Mouse (Mus musculus): ENCODE measurements around the gene Nup153.

The Nup153 gene

DNA sequence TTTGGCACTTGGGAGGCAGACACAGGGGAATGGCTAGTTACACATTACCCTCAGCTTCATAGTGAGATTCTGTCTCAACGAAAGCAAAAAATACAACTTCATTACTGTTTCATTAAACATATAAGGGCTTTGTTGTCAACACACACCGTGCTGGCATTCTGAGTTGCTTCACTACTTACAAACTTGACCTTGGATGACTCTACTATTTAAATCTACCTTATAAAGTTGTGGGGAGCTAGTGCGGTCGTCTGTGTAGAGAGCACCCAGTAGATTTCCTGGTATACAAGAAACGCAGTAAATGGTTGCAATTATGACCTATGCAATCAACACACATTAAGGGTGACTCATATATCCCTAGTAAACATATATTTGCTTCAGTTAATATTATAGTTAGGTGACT lies 671 bp upstream of the Nup153 start:
- DNase-seq, result no peak

DNA sequence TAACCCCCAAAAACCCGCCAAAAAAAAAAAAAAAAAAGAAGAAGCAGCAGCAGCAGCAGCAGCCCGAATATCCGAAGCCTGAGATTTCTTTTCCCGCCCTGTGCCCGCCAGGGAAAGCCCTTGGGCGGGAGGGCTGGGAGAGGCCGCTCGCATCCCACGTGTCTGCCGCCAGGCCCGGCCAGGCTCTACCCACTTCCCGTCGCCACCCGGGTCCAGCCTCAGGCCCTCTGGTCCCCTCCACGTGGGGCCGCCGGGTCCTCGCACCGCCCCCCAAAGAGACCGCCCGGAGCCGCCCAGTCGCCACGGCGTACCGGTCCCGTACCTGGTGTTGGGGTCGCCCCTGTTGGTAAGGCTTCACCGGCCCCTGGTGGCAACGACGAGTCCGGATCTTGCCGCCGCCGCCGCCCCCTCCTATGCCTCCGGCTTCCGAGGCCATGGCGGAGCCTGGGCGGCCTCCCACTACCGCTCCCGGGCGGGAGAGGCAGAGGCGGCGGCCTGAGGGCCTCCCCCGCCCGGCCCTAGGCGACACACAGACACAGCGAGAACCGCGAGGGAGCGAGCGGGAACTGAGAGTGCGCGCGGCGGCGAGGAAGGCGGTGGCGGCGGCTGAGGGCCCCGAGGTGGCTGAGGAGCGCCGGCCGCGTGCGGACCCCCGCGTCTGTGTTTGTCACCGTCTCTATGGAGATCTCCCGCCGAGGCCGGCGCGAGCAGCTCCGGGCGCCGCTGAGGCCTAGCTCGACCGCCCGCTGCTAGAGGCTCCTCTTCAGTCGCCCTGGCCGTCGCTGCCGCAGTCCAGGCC lies 503 bp downstream of the Nup153 start:
- DNase-seq, result peak; percentile 98

DNA sequence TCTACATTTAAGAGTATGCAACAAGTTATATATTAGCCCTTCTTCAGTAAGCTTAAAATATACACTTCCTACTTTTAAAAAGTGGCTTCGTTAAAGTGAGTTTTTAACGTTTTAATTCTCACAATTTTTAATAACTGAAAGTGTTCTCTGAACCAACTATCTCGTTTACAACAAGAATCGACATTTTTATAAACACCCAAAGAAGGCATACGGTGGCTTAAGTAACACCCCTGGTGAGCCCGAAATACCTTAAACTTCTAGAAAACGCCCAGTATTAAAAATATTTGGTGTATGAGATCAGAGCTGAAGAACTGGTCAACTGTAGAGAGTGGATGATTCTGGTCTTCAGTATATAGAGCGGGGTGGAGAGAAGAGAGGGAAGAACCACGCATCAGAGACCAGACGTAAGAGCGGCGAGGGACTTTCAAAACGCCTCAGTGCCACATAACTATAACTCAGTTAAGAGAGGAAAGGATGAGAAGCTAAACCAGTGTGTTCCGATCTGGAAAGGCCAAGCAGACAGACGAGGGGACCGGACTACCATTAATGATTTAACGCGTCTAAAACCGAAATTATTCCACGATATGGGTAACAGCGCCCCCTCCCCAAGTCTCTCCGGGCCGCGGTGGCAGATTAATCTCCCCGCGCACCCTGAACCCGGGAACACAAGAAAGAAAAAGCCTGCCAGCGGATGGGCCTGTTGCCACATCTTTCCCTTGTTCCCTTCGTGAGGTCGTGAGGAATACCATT lies 1.3 kb downstream of the Nup153 start:
- DNase-seq, result no peak

DNA sequence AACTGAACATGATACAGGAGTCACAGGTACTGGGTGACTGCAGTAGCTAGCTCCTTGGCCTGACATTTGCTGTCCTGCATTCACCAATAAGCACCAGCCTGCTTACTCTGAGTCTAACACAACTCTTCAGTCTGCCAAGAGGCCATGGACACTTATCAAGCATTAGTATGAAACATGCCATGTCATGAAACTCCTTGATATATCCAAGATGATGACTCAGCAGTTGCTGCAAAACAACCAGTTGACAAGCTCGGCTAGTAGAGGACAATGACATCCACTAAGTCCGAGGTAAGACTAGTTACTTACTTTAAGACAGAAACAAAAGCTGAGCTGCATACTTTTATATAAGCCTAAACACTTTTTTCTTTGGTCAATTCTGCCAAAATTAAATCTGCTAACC lies 2.5 kb downstream of the Nup153 start:
- no peak for DNase-seq

DNA sequence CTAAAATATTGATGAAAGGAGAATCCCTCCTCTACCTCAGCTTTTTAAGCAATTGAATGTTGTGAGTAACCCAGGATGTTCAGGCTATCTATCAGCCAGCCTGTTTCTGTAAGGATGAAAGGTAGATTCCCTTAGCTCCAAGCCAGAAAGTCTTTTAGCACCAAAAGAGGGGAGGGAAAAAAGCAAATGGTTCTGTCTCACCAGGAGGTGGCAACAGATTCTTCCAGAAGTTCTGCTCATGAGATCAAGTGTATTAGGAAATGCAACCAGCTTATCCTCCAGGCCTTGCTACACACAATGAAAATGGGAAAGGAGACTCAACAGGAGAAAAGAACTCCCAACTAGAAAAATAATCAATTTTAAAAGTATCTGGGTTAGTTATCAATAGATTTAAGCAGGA lies 3.4 kb downstream of the Nup153 start:
- DNase-seq, result no peak

DNA sequence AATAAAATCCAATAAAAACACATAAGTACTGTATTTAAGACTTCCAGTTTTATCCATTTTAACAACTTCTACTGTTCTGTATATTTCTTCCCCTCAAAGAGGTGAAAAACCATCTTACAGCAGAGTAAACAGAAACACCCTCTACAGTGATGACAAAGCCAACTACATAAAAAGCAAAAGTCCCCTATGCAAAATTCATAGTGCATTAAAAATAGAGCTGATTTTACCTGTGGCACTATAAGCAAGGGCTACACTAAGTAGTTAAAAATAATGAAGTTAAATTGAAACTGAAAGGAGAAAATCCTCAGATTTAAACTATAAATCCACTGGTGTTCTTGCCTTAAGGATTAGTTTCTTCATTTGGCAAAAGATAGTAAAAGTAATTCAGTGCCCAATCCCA lies 6.7 kb downstream of the Nup153 start:
- DNase-seq, result no peak

DNA sequence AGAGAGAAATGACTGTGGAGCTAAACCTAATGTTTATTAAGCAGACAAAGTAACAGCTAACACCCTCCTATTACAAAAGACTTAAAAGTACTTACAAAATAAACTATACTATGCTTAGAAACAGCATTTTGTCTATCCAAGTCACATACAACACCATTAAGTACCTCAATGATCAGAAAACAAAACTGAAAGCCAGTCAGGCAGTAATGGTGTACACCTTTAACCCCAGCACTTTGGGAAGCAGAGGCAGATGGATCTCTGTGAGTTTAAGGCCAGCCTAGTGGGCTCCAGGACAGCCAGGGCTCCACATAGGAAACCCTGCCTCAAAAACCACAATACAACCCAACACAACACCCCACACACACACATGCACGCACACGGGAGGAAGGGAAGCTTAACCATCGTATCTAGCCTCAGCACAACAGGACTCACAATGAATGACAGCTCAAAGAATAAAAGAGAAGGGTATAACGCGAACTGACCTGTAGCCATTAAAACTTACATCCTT lies 8.8 kb downstream of the Nup153 start:
- DNase-seq, result peak; percentile 53

DNA sequence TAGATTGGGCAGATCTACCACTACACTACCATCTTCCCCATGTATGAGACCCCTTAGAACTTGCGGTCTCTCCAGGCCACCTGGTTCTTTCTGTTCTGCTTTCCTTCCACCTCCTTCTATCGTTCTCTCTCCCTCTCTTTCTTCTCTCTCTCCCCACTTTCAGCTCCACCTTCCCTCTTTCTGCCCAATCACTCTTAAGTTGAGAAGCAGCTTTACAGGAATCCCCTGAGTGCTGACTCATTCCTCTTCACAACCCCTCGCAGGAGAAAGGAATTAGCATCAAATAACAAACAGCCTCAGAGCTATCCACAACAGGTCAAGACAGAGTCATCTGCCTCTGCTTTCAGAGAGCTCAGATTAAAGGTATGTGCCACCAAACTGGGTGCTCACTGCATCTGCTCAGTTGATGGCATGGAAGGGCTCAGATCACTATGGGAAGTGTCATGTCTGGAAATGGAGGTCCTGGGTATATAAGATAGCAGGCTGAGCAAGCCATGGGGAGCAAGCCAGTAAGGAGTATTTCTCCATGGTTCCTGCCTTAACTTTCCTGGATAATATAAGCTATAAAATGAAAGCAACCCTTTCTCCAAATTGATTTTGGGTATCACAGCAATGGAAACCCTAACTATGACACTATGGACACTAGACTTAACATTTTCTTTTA lies 11.6 kb downstream of the Nup153 start:
- no peak for DNase-seq

DNA sequence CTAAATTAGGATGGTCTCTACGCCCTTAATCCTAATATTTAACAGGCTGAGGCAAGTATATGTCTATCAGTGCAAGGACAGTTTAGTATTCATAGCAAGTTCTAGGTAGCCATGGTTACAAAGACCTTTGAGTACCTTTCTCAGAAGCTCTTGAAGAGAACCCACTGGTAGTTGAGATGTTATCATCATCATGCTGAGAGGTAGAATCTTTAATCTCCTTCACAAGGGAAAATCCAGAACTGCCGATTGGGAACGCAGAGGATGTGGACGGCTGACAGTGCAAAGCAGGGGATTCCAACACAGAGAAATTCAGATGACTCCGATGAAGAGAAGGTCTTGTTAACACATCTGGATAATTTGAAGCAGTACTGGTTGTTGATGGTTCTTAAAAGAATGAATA lies 14.3 kb downstream of the Nup153 start:
- no peak for DNase-seq

DNA sequence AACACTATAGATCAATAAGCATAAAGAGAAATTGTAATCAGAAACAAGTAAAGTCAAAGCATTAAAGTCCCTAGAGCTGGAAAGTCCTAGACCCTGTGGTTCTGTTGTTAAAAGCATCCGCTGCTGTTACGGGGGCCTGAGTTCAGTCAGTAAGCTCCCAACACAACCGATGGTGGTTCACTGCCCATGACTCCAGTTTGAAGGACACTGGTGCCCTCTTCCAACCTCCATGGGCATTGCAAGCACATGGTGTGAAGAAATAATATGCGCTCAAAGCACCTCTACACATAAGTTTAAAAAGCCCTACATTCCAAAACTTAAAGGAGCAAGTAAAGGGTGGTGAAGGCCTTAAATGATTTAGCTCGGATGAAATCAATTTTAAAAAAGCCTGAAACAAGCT lies 24.6 kb downstream of the Nup153 start:
- DNase-seq, result no peak

DNA sequence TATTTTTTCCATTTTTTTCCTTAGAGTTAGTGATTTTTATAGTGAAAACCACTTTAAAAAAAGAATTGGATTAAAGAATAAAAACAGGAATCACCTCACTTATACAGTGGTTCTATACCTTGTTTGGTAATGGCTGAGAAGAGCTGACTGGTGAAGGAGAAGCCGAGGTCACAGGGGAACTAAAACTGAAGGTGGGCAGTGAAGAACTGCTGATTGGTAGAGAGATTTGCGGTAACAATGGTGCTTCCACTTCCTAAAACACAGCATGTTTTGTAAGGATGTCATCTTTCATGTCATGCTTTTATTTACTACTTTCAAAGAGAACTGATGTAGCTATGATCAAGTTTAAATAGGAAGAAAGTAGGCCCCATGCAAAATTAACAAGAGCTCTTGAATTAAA lies 26.3 kb downstream of the Nup153 start:
- no peak for DNase-seq

DNA sequence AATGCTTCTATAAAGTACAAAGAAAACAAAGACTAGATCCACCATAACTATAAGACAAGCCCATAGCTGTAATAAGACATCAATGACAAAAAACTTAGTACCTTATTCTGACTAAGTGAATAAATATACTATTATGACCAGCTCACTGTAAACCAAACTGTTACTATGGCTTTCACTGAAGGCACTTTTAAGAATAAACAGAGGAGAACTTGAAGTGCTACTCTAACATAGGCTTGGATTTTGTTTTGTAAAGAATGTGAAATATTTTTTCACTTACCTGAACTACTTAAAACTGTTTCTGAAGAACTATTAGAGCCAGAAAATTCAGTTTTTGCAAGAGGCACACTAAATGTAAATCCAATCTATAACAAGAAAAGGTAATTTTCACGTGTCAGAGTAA lies 28.4 kb downstream of the Nup153 start:
- no peak for DNase-seq

DNA sequence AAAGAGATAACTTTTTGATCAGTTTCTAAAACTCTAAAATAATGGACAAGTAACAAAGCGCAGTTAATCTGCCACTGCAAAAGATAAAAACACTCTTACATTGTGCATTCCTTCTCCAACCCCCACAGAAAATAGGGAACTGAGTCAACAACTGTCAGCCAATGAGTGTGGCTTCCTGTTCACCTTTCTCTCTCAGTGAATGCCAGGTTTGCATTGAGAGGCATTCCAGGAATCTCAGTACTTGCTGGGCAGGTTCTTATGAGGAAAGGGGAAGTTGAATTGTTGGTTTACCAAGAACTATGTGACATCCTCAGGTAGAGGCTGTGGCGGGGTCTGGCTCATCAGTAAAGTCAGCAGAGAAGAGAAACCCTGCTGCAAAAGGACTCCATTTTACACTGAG lies 31.0 kb downstream of the Nup153 start:
- DNase-seq, result no peak

DNA sequence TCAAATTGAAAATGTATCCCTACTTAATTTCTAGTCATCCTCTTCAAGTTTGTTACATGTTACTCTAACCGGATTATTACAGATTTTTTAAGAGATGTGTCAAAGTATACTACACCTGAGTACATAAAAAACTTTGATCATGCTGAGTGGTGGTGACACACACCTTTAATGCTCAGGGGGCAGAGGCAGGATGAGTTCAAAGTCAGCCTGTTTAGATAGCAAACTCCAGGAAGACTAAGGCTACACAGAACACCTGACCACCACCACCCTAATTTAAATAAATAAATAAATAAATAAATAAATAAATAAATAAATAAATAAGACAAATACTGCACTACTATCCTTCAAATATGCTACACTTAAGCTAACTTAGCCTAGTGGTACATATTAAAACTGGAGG lies 31.8 kb downstream of the Nup153 start:
- no peak for DNase-seq

DNA sequence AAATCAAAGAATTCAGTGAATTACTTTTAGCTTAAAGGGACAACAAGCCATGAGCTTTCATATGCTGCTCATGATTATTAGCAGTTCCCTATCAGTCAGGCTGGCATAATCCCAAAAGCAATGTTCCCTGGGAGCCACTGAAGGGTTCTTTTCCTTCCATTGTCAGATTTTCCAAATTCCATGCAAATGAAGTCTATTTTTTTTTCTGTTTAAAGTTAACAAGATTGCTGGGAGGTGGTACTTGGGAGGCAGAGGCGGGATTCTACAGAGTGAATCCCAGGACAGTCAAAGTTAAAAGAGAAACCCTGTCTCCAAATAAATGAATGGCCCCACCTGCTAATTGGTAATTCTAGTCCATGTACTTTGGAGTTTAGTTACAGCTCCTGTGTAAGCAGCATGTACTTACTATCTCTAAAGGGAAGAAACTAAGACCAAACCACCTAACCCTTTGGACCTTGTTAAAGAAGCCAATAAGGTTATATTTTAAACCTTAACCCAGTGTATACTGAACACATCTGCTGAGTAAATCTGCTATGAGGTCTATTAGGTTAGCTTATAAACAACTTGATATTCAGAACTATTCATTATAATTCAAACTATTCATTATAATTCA lies 32.3 kb downstream of the Nup153 start:
- no peak for DNase-seq

DNA sequence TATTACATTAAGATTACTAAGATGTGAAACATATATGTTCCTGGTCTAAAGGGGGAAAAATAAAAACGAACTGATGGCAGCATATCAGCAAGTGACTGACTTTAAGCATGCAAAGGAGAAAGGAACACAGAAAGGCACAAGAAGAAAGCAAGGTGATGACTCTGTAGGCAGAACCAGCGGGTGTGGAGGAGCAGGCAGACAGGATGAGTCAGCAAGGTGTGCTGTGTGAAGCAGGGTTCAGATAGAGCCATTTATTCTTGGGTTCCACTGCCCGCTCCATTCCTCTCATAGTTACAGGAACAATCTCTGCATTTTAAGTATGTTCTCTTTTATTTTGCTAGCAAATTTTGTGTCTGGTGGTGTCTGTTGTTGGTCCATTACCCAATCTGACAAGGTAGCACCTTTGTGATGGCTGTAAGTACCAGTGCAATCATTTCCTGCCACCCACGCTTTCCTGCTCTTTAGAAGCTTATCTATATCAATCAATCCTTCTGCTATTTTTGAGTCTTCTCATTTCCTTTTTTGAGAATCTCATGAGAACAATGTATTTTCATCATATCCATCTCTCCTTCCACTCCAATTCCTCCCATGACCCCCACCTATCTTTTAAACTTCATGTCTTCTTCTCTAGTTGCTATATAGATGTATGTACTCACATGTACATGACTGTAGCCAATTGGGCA lies 37.0 kb downstream of the Nup153 start:
- DNase-seq, result no peak

DNA sequence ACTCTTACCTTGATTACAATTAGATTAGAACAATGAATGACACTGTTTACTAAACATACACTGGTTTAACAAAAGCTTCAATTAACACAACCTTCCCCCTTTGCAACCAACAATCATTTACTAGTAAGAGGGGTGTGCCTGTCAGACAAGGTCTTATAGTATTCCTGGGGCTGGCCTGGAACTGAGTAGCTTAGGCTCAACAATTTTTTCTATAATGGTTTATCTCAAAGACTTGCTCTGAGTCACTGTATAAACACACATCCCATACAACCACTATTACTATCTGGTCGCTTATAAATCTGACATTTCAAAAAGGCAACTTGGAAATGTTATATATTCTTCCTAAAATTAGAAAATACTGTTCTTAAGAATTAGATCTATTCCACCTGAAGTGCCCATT lies 44.4 kb downstream of the Nup153 start:
- DNase-seq, result no peak

DNA sequence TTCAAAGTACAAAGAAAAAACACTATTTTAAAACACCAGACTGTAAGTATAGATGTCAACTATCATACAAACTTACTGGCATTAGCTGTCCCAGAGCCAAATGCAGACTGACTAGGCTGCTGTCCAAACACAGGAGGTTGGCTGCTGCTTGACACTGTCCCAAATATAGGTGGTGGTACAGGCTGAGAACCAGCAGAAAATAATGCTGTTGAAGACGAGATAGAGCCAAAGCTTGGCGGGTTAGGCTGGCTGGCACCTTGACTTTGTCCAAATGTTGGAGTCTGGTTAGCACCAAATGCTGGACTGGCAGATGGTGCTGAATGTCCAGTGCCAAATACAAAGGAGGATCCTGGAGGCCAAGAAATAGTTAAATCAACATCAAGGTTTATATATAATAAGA lies 44.8 kb downstream of the Nup153 start:
- peak; percentile 88 for DNase-seq

DNA sequence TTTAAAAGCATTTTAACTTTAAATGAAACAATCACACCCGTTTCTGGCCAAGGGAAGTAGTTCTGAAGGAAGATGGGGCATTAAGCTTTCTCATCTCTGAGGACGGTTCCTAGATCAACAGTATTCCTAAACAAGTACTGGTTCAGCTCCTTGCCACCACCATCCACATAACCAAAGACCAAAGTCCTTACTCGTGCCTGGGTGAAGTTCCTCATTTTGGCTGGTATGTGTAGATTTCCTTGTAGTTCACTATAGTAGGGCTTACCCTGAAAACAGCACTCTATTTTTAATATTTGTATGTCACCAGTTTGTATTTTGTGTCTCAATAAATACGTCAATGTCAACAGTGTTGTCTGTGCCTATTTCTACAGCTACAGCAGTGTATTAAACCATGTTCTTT lies 50.0 kb downstream of the Nup153 start:
- peak; percentile 24 for DNase-seq

DNA sequence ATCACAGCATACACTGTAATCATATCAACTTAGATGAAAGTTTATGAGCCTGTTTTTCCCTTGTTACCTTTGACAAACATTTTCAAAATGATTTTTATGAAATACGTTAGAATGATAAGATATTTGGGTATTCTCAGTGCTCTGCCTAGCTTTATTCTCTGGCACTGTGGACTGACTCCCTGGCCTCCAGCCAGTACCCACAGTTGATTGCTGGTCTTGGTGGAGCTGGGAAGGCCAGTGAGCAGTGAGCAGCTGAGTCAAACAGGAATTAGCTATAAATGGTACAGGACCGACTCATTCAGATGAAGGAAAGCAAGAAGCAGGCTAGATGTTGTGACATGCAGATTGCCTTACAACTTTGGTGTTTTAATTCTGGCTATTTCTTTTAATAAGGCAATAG lies 53.1 kb downstream of the Nup153 start:
- DNase-seq, result peak; percentile 79

DNA sequence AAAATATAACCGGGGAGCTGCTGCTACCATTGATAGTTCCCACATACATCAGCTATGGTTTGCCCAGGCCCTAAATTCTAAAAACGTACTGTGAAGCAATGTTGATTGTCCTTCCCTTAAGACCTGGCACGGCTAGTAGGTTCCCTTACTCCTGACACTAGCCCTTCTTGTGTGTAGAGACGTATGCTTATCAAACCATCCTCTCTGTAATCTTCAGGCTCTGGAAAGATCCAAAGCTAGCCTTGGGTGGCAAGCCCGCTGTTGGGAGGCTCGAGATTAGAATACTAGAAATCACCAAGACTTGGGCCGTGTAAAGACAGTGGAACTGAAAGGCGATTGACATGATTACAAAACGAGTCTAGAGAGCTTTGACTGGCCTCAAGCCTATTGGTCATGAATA lies 57.2 kb downstream of the Nup153 start:
- peak; percentile 85 for DNase-seq

DNA sequence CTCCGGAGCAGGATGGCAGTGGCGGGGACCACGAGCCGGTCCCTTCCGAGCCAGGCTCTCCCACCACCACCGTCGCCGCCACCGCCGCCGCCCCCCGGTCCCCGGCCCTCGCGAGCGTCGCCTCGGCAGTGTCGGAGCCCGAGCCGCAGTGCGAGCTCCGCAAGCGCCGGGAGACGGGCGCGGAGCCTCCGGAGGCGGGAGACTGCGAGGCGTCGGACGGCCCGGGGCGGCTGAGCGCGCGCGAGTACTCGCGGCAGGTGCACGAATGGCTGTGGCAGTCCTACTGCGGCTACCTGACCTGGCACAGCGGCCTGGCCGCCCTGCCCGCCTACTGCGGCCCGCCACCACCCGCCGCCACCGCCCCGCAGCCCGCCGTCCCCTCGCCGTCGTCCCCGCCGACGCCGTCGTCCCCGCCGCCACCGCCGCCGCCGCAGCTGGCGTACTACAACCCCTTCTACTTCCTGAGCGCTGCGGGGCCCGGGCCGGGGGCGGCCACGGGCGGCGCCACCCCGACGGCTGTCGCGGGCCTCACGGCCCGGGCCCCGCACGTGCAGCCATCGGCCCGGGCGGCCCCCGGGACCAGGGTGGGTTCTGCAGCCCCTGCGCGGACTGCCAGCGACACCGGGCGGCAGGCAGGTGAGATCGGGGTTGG lies 58.0 kb downstream of the Nup153 start:
- peak; percentile 94 for DNase-seq
